Mouse (Mus musculus): ENCODE results near the gene Pcx.

Gene Pcx

DNA sequence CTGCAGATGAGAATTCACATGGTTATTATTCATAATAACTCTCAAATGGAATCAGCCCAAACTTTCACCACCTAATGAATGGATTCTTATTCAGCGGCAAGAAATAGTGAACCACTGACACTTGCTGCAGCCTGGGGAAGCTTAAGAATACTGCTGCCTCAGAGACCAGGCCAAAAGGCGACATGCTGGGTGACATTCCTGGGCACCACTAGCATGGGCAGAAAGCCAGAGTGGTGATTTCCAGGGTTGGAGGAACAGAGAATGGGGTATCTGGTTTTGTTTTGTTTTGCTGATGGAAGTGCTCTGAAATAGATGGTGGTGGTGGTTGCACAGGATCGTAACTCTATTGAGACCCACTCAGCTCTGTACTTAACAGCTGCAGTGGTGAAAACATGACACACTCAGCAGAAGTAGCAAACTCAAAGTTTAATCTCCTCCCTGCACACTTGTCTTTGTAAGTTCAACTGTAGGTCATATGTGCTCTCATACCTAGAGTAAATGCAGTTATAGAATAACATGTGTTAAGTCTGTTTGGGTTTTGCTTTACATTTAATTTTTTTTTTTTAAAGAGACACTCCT is 38.1 kb downstream of the Pcx start:
- no peak for DNase-seq (ENCODE audit: low spot score)

GRCm38 (mm10) chr19:4554248-4554647 is 44.0 kb downstream of the Pcx start:
- DNase-seq (ENCODE audit: low spot score): no peak

- no peak for DNase-seq (ENCODE audit: low spot score)
These were observed 44.8 kb downstream of the Pcx start for GRCm38 (mm10) chr19:4555086-4555485.

- no peak for DNase-seq (ENCODE audit: low spot score)
These were observed 46.5 kb downstream of the Pcx start for GRCm38 (mm10) chr19:4556787-4557186.

DNA sequence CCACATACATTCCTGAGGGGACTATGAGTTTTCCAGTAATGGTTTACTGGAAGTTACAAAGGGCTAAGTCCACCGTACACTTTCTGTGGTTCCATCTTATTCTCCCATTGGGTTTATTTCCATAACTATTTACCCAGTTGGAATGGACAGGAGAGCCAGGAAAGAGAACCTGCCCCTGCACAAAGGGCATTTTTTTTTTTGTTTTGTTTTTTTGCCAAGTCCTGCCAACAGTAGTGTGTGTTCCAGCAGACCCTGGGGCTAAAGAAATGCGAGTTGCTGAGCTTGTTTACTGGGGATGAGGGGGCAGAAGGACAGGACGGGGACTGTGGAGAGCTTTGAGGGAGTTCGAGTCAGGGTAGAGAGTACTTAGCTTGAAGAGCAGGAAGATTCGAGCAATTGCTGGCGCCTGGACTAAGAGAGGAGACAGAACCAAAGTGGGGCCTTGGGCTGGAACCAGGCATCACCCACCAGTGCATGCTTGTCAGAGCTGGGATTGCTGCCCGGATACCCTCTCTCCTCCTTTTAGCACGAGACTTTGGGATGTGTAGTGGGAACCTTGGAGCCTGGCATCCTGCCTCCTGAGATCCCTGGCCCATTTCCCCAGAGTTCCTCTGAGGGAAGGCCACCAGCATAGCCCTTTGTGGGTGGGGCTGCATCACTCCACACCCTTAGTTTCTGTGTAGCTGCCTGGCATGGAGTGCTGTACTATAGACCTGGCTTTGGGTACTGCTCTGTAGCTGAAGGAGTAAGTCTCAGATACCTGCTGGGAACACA is 47.7 kb downstream of the Pcx start:
- DNase-seq (ENCODE audit: low spot score): no peak

GRCm38 (mm10) chr19:4558570-4558955 is 48.3 kb downstream of the Pcx start:
- no peak for DNase-seq (ENCODE audit: low spot score)

DNA sequence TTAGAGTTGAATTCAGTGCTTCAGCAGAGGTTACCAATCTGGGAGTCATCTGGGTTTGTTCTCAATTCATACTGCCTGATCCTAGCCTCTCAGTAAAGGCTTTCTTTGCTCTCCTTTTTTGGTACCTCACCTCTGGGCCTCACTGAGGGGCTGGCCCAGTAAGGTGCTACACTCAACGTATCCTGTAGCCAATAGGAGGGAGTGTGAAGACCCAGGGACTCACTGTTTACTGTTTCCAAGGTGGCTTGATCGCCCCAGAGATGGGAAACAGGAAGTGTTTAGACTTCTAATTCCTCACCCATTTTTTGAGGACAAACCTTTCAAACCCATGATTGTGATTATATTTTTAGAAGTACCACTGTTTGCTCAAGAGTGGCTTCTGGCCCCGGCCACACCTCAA is 48.7 kb downstream of the Pcx start:
- DNase-seq (ENCODE audit: low spot score): no peak

DNA sequence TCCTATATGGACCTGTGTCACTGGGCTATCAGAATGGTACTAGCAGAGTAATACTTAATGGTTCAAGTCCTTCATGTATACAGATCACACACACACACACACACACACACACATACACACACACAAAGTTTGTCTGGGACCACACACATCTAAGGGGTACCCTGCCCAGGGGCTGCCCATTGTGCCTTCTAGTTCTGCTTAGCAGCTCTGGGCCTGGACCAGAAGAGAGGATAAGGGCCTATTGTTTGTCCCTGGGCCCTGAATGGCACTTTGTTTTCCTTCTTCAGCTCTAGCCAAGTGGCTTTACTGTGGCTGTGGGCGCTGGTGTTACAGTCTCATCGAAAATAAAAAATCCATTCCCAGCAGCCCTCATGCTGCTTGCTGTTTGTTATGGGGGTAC is 49.3 kb downstream of the Pcx start:
- no peak for DNase-seq (ENCODE audit: low spot score)

DNA sequence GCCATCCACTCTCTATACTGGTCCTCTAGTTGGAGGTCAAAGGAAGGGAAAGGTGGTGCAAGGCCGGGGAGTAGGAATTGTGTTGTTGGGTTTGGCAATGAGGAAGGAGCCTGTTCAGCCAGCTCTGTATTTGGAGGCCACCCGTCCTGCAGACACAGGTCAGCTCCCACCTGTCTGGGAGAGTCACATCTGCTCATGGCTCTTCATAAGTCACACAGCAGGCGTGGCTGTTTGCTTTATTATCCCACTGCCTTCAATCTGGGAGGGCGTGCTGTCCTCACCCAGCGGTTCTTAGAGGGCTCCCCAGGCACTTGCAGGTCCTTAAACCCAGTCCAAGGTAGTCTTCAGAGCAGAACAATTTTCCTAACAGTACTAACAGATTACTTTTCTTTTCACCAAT is 49.9 kb downstream of the Pcx start:
- no peak for DNase-seq (ENCODE audit: low spot score)

GRCm38 (mm10) chr19:4565678-4566077 is 55.4 kb downstream of the Pcx start:
- no peak for DNase-seq (ENCODE audit: low spot score)

- no peak for DNase-seq (ENCODE audit: low spot score)
These were observed 56.6 kb downstream of the Pcx start for GRCm38 (mm10) chr19:4566880-4567279.

DNA sequence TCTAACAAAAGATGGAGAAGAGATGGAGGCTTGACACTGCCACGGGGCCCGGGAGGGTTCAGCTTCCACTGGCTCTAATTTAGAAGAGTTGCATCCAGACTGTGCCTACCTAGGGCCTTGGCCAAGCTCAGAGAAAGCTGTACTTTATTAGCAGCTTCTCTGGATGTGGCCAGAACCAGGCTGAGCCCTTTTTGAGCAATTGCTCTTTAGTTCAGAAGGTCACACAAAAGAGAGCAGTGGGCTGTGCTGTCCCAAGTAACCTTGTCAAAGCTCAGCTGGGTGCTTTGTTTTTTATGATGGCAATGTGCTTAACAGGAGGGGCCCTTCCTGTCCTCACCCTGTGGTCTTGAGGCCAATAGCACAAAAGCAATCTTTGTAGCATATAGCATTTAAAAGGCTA is 57.4 kb downstream of the Pcx start:
- DNase-seq (ENCODE audit: low spot score): no peak

GRCm38 (mm10) chr19:4568832-4569231 is 58.6 kb downstream of the Pcx start:
- DNase-seq (ENCODE audit: low spot score): no peak

GRCm38 (mm10) chr19:4569356-4570236 is 59.3 kb downstream of the Pcx start:
- no peak for DNase-seq (ENCODE audit: low spot score)

- DNase-seq (ENCODE audit: low spot score): no peak
These were observed 60.0 kb downstream of the Pcx start for GRCm38 (mm10) chr19:4570237-4570613.

GRCm38 (mm10) chr19:4570815-4571214 is 60.5 kb downstream of the Pcx start:
- no peak for DNase-seq (ENCODE audit: low spot score)

GRCm38 (mm10) chr19:4571658-4572057 is 61.4 kb downstream of the Pcx start:
- DNase-seq (ENCODE audit: low spot score): no peak

DNA sequence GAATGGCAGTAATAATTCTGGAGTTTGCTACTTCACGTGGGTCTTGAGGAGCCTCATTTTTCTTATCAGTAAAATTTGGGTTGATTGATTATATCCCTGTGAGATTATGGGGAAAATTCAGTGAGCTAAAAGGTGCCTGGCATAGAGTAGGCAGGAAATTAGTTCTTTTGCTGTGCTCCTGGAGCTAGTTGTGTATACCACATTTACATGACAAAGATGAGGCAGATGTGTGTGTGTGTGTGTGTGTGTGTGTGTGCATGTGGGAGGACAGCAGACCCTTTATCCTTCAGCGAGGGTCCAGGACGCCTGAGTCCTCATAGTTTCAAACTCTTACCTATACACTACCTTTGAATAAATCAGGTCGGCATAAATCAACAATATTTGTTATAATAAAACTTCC is 61.8 kb downstream of the Pcx start:
- no peak for DNase-seq (ENCODE audit: low spot score)

DNA sequence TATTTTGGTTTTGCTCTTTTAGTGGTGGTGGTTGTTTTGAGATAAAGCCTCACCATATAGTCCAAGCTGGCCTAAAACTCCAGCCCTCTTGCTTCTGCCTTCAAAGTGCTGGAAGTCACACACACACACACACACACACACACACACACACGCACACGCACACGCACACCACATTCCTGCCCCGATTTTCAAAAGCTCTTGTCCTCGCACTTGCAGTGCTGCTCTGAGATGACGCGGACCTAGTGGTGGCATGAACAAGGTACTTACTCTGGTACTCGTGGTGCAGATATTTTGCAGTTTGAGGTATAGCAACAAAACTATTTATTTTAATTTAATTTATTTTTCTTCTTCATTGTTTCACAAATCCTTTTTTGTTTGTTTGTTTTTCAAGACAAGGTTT is 62.2 kb downstream of the Pcx start:
- no peak for DNase-seq (ENCODE audit: low spot score)

DNA sequence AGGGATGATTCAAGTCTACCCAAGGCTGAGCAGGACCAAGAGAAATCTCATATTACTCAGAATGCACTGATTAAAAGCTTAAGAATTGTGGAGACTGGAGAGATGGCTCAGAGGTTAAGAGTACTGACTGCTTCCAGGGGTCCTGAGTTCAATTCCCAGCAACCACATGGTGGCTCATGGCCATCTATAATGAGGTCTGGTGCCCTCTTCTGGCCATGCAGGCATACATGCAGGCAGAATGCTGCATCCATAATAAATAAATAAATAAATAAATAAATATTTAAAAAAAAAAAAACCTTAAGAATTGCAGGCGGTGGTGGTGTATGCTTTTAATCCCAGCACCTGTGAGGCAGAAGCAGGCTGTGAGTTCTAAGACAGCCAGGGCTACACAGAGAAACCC is 63.0 kb downstream of the Pcx start:
- no peak for DNase-seq (ENCODE audit: low spot score)

GRCm38 (mm10) chr19:4578799-4579198 is 68.5 kb downstream of the Pcx start:
- DNase-seq (ENCODE audit: low spot score): no peak

DNA sequence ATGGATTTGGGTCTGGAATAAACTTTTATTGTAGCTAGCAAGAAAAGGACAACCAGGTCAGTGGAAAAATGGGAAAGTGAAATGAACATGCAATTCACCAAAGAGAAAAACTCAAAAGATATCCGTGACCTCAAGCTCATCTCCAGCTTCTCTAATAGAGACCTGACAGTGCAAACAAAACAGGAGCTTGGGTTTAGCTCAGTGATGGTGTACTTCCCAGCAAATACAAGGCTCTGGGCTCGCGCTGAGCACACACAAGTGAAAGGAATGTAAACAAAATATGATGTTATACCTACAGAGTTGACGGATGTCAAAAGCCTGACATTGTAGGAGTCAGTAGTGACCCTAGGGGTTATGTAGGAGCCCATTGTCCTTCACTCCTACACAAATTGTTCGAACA is 69.0 kb downstream of the Pcx start:
- no peak for DNase-seq (ENCODE audit: low spot score)

- DNase-seq (ENCODE audit: low spot score): no peak
These were observed 73.6 kb downstream of the Pcx start for GRCm38 (mm10) chr19:4583856-4584255.
